In genomic region chr11:52954995-52955394, GRCm38 (mm10) we compare ENCODE assay signal across 24 mouse cellular contexts.
DNase-seq lines count a peak whose midpoint lies in the region; ATAC-seq lines count a peak whose summit lies in the region.
"Had no signal": no experiment of that assay in that cellular context is flagged by ENCODE, and none has a peak within 500 bp of the region (broad histone marks: within the 10 kb centered on the region; RNA-seq: fewer than 3 reads in every experiment).

No protein-coding gene starts in this region.

- DNase-seq in frontal cortex, postnatal 14 days (ENCODE audit: low spot score in 2 of 2) = no peak
- DNase-seq in right cerebral cortex, adult 18-20 months = peak; percentile 24
- DNase-seq in right cerebral cortex, postnatal 36 days (ENCODE audit: low spot score in 2 of 2) = no peak
- DNase-seq in hindbrain, embryonic 14.5 days (ENCODE audit: low spot score) = no peak
- DNase-seq: adrenal gland, adult 8-10 months; adrenal gland, postnatal 14 days; adrenal gland, postnatal 36 days; B cell, adult 2 months; cerebellum, adult 11 months; cerebellum, adult 18-20 months; cerebellum, adult 8-10 months; cerebellum, adult 9-11 months; cerebellum, postnatal 14 days; cerebellum, postnatal 36 days; forebrain, postnatal 0 days had no signal

- no peak overlapping the region for H3K4me2 ChIP-seq in hindbrain, embryonic 14.5 days (replicated peaks)
- H3K4me2 ChIP-seq: embryonic facial prominence, embryonic 12.5 days; forebrain, embryonic 13.5 days; forebrain, embryonic 15.5 days had no signal

- H3K9me3 ChIP-seq in hindbrain, embryonic 14.5 days (ENCODE audit: control insufficient read depth, low read length) = no peaks in the 10 kb centered on the region
- H3K9me3 ChIP-seq: embryonic facial prominence, embryonic 10.5 days; embryonic facial prominence, embryonic 12.5 days; forebrain, embryonic 13.5 days; forebrain, embryonic 15.5 days; G1E had no signal

- ATAC-seq in frontal cortex, adult (ENCODE audit: low TSS enrichment) = peak; percentile 91
- no peak for ATAC-seq in hindbrain, embryonic 14.5 days (ENCODE audit: low FRiP score)
- ATAC-seq: activated CD4-positive, CD25-positive, alpha-beta regulatory T cell, adult 4 months; CD4-positive, CD25-positive, alpha-beta regulatory T cell, adult 4 months; forebrain, embryonic 13.5 days; forebrain, embryonic 15.5 days; forebrain, postnatal 0 days; Patski had no signal

- H3K9ac ChIP-seq in hindbrain, embryonic 14.5 days = no peak overlapping the region
- H3K9ac ChIP-seq: embryonic facial prominence, embryonic 12.5 days; forebrain, embryonic 13.5 days; forebrain, embryonic 15.5 days; forebrain, postnatal 0 days had no signal

- WGBS in hindbrain, embryonic 14.5 days = 93% methylated on average over 3 of the region's 3 CpGs

- H3K4me3 ChIP-seq in hindbrain, embryonic 14.5 days (replicated peaks; ENCODE audit: low read length) = no peak overlapping the region
- H3K4me3 ChIP-seq: embryonic facial prominence, embryonic 10.5 days; embryonic facial prominence, embryonic 12.5 days; forebrain, embryonic 13.5 days; forebrain, embryonic 15.5 days had no signal

- H3K4me1 ChIP-seq in hindbrain, embryonic 14.5 days (replicated peaks; ENCODE audit: control insufficient read depth, insufficient read depth, low read length) = no peaks in the 10 kb centered on the region
- H3K4me1 ChIP-seq: embryonic facial prominence, embryonic 12.5 days; forebrain, embryonic 13.5 days; forebrain, embryonic 15.5 days had no signal

- H3K27ac ChIP-seq in hindbrain, embryonic 14.5 days = no peak overlapping the region
- H3K27ac ChIP-seq: embryonic facial prominence, embryonic 10.5 days; embryonic facial prominence, embryonic 12.5 days; forebrain, embryonic 13.5 days; forebrain, embryonic 15.5 days had no signal

- H3K27me3 ChIP-seq in hindbrain, embryonic 14.5 days (ENCODE audit: control insufficient read depth, insufficient read depth, low read length) = no peaks in the 10 kb centered on the region
- H3K27me3 ChIP-seq: embryonic facial prominence, embryonic 12.5 days; forebrain, embryonic 13.5 days; forebrain, embryonic 15.5 days had no signal

- no peaks in the 10 kb centered on the region for H3K36me3 ChIP-seq in hindbrain, embryonic 14.5 days (replicated peaks; ENCODE audit: control insufficient read depth, insufficient read depth)
- H3K36me3 ChIP-seq: embryonic facial prominence, embryonic 10.5 days; embryonic facial prominence, embryonic 12.5 days; forebrain, embryonic 15.5 days; G1E had no signal
